Mouse (Mus musculus): ENCODE measurements at regions not wholly inside any gene's neighbourhood (a gene's known extent, or its start where the extent isn't known, plus 50 kb on each side); places are given as distances from the start of the nearest gene placed in this dataset.

DNA sequence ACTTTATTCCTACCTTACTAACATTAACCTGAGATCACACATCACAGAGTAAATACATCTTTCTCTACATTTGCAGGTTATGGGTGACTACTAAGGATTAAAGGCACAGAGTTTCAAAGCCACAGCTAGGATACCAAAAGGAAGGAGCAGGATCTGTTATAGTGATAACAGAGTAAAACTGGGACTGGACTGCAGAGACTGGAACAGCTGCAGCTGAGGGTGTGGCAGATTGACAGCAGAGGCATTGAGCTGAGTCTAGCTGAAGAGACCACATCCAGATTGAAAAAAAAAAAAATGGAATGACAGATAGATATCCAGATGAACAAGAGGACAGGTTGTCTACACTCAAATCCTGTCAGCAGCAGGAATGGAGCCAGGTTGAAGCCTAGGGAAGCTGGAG, 301.1 kb downstream of the Irs2 start:
- DNase-seq, result no peak

DNA sequence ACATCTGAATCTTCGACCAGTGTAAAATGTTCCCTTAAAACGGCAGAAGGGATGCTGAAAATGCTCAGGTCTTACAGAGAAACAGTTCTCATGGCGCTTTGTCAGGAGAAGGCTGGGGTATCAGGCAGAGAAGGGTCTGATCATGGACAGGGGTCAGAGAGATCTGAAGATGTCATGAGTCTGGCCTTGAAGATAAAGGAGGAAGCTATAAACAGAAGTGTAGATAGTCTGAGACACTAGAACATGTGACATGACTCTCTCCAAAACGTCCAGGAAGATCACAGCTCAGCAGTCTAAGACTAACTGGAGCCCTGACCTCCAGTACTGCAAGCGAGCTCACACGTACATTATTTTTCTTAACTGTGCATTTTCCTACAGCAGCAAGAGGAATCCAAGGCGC, 302.3 kb downstream of the Irs2 start:
- no peak for DNase-seq

DNA sequence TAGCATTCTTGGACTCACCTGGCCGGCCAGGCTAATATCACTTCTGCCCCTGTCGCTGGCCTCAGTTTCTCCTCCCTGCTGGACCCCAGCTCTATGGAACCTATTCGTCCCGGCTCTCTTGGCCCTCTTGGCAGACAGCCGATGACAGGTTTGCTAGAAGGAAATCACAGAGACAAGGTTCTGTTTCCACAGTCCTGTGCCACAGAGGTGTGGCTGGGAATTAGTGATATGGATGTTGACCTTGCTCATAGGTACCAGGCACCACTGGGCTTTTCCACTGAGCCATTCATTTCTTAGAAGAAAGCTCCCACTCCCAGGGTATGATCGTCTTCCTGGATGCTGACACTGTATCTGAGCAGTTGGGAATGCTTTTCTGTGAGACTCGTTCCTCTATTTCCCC, 305.5 kb downstream of the Irs2 start:
- DNase-seq, result no peak

DNA sequence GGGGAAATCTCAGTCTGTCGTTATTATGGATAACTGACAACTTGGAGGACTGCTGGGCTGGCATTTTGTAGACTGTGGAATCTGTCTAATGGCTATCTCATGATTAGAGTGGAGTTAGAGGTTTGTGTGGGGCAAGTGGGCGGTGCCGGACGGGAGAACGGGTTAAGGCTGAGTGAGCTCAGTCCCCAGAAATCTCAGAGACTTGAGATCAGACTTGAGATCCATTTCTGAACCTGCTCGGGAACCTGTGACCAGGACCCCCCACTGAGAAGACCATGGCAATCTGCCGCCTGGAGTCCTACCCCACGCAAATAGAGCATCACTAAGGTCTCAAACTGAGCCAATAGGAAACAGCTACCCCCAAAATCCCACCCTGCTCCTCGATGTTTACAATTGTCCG, 306.0 kb downstream of the Irs2 start:
- no peak for DNase-seq

DNA sequence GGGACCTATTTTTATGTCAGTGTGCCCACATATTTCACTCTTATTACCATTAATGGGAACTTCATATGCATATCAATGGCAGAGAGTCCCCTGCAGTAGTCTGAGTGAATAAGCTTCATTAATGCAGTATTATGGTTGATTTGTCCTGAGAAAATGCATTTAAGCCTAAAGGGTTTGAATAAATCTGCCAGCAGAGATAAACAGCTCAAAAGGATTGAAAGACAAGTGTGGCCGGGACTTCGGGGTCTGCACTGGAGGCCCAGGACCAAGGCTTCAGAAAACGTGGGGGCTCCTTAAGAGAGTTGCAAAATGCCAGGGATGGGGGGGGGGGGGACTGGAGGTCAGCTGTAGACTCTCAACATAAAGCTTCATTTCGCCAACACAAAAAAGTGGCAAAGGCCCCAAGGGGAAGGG, 306.6 kb downstream of the Irs2 start:
- DNase-seq, result no peak

DNA sequence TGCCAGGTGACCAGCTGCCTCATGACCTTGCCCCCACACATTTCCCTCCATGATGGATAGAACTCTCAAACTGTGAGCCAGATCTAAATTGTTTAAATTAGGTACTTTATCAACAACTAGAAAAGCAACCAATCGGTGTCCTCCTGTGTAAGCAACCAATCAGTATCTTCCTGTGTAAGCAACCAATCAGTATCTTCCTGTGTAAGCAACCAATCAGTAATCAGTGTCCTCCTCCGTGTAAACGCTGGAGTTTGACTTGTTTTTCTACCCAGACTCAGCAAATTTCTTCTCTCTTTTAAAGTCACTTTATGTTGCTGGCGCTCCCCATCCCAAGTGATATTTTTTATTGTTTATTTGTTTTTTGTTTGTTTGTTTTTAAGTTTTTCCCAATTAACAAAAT, 307.0 kb downstream of the Irs2 start:
- no peak for DNase-seq

DNA sequence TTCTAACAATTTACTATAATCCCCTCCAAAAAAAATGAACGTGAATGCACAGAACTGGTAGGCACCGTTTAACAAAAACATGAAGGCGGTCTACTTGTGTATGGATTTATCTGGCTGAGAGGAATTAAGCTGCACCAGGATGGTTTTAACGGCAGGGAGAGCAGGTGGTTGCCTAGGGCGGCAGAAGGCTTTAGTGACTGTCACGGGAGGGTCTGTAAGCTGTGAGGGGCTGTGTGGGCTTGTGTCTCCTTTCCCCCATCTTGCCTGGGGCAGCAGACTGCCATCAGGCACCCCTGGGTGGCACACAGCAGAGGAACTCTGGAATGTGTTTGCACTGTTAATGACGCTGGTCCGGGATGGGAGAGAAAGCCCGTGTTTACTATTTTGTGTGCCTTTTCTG, 308.6 kb downstream of the Irs2 start:
- DNase-seq, result no peak

DNA sequence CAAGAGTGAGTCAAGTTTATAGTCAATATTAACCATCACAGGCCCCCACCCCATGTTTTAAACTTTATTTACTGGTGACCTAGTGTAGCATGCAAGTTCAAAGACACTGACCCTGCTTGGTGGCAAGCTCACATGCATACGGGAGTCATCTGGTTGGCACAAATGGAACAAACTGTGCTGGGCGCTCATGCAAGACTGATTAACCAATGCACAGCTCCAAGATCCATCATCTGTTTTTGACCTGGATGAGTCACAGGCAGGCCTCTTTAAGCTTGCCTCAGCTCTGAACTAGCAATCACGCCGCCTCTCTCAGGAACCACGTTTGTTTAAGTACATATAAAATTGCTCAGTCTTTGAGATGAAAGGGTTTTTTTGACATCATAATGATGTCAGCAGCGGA, 313.1 kb downstream of the Irs2 start:
- no peak for DNase-seq

DNA sequence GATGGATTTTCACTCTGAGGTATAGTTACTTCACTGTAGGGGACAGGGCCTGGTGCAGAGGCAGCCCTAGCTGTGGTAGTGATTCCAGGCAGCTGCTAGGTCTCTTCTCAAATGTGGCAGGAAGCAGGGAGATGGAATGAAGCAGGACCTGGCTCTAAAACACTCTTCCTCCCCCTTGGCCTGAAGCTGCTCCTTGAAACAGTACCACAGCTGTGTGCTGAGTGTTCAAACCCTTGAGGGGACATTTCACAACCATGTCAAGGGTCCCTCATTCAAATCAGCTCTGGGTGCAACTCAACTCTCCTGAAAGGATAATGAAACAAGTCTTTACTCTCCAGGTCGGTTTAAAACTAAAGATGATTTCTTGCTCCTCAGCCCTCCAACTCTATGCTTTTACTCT, 317.6 kb downstream of the Irs2 start:
- DNase-seq, result no peak

DNA sequence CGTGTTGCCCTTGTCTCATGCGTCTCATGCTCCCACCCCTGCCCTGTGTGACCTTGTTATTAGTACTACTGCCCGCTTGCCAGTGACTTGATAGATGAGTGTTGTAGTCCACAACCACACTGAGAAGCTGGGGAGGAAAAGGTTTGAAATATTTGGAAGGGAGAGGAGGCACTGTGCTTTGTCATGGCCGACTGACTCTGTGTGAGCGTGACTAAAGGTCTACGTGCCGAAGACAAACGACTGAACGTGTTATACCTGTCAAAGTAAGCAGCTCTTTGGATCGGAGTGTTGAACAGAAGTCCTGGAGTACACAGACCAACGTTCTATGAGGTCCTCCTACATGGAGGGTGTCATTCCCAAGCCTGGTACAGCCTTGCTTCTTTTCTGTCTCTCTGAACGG, 318.4 kb downstream of the Irs2 start:
- DNase-seq, result no peak

DNA sequence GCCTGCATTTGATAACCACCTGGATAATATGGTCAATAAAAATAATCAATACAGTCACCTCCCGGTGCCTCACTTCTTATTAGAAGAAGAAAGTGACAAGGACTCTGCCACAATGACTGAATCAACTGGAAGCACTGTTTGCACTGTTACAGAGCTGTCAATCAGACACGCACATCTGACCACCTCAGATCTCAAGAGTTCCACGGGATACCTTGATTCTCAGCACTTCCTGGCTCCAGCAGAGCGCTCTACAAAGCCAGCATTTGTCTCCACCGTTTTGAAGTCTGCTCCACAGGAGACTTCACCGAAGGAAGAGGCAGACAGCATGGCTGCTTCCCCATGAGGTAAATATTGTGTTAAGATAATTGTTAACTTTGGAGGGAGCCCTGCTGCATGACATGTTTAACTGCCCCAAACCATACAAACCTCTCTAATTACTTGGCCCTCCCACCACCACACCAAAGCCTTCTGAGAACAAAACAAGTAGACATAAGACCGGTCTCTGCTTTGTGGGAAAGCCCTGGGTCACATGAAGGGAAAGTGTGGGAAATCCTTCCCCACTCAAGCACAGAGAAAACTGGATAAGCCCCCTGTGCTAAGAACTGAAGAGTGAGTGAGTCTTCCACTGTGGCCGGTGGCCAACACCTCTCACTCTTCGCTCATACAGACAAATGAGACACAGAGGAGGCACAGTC, 320.2 kb downstream of the Irs2 start:
- no peak for DNase-seq

Measured in cerebellum, adult 11-12 months (tissue).